Mouse (Mus musculus) embryonic facial prominence, embryonic 13.5 days (tissue): Measurements from ENCODE around the gene Mgat5. TPM values are rescaled to one million over a fixed set of nuclear protein-coding genes. Genes with fewer than 3 reads are reported as not detected.

ENCODE experiments used
- ATAC-seq: fragments of 200-750 bp; cut with Nextera tagmentation; 2 replicates; pipeline ENCODE4 v1.8.0; 2017; ENCODE audit warnings: low read depth; ENCODE audit not compliant: insufficient number of reproducible peaks, insufficient read depth, low FRiP score, low TSS enrichment
- H3K27ac ChIP-seq: fragments of 300-500 bp; sonication (generic); 2 replicates; pipeline ENCODE4 v1.5.1; 2015; ENCODE audit warnings: moderate library complexity, mild to moderate bottlenecking, inconsistent platforms
- H3K27me3 ChIP-seq: fragments of 300-500 bp; sonication (generic); 2 replicates; pipeline ENCODE4 v1.6.1; 2015; ENCODE audit warnings: mild to moderate bottlenecking, inconsistent platforms
- H3K36me3 ChIP-seq: fragments of 300-500 bp; sonication (generic); 2 replicates; pipeline ENCODE4 v1.6.1; 2015; ENCODE audit warnings: mild to moderate bottlenecking, inconsistent platforms
- H3K4me1 ChIP-seq: fragments of 300-500 bp; sonication (generic); 2 replicates; pipeline ENCODE4 v1.6.1; 2015; ENCODE audit warnings: inconsistent platforms
- H3K4me2 ChIP-seq: fragments of 300-500 bp; sonication (generic); 2 replicates; pipeline ENCODE4 v1.6.1; 2015; ENCODE audit warnings: moderate library complexity, mild to moderate bottlenecking, inconsistent platforms
- H3K4me3 ChIP-seq: fragments of 300-500 bp; sonication (generic); 2 replicates; pipeline ENCODE4 v1.5.1; 2015; ENCODE audit warnings: mild to moderate bottlenecking, inconsistent platforms
- H3K9ac ChIP-seq: fragments of 300-500 bp; sonication (generic); 2 replicates; pipeline ENCODE4 v1.6.1; 2015; ENCODE audit warnings: mild to moderate bottlenecking, inconsistent platforms
- H3K9me3 ChIP-seq: fragments of 300-500 bp; sonication (generic); 2 replicates; pipeline ENCODE4 v1.6.1; 2016; ENCODE audit warnings: inconsistent platforms
- WGBS: fragments of 180-500 bp; shearing (Covaris S2); methylation state at CpG from one replicate; pipeline ENCODE4 v1.1.7; 2015; ENCODE audit warnings: mixed read lengths; 5-methylcytosine and 5-hydroxymethylcytosine counted together
- polyA plus RNA-seq: library from polyadenylated mRNA; unstranded; fragments of >200 nt; fragmentation: Nextera tagmentation; extraction: Ambion mirVana; gene quantifications from 2 replicates; pipeline ENCODE4 v1.2.1, GENCODE M21; 2015

Gene Mgat5
- polyA plus RNA-seq, 1 experiment from 2014 or later = 7.0 TPM

DNA sequence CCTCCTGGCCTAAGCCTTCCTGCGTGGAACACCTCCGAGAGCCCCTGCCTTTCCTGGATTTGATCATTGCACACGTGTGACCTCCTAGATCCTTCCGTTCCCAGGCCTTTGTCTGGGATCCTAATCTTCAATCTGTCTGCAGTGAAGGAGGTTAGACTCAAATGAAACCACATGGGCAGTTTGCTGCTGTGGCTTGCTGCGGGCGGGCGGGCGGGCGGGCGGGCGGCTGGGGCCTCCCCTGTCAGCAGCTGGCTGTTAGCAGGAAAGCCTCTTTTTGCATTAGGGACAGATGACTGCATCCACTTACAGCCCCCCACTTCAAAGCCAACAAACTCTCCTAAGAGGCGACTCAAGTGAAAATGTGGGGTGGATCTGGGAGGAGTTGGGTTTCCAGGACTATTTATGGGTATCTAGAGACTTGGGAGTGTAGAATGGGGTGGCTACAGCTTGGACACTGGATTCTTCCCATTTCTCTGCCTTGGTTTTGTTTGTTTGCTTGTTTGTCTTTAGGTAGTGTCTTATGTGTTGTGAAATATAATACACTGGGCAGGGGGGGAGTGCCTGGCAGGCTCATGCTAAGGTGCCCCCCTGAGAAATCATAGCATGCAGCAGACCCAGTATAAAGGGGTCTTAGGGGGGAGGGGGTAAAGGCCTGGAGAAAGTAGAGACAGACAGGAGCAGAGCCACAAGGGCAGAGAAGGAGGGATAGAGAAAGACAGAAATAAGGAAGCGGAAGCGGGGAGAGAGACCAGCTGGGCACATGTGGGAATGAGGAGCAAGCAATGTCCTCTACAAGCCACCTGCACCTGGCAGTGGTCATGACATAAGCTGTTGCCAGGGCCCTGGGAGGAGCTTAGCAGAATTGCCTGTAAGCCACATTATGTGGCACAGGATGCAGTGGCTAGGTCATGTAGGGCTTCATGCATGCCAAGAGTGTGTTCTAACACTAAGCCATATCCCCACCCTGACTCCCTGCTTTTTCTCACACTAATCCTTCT, 238.4 kb downstream of the Mgat5 start:
- peaks cover 1% of the 10 kb centered on the region; the same call in 1 of the 2 replicates for H3K9me3 ChIP-seq
- H3K9ac ChIP-seq = no peak overlapping the region
- WGBS = 20% methylated on average over 14 of the region's 14 CpGs
- H3K27me3 ChIP-seq = peaks cover 3% of the 10 kb centered on the region; the same call in 1 of the 2 replicates
- no peak overlapping the region for H3K4me2 ChIP-seq
- peaks cover 62% of the 10 kb centered on the region for H3K4me1 ChIP-seq
- no peak overlapping the region for H3K4me3 ChIP-seq
- peak overlapping the region; percentile 64 for H3K27ac ChIP-seq
- H3K36me3 ChIP-seq = peaks cover 17% of the 10 kb centered on the region
- peak; percentile 68 for ATAC-seq

DNA sequence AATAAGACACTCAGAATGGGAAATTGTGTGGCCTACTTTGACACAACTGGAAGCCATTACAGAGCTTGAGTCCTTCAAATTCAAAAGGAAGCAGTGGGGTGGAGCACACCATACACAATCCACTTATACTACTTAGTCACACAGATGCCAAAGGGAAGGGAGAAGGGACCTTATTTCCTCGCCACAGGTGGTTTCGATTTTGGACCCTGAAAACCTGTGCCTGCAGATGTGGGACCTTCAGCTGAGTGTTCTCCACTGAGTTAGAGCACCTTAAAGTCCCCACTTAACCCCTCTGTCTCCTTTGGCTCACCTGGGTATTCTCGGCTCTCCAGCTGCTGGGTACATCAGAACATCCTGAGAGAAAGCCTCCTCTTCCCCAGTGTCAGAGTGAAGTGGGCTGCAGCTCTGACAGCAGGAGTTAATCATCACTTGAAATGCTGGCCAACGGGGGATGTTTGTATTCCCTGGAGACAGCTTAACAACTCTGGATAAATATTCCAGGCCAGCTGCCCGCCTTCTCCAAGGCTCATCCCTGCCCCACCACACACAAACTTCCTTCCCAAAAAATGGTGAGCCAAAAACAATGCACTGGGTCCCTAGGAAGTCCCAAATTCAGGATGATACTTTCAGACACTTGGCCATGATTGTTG, 240.1 kb downstream of the Mgat5 start:
- Histone ChIP-seq H3K4me2 (no peak overlapping the region), H3K9me3 (peaks cover 9% of the 10 kb centered on the region), H3K27ac (0 out of 2 replicates have a peak overlapping the region, but pooled peaks have one; percentile 1), H3K36me3 (peaks cover 28% of the 10 kb centered on the region), H3K4me1 (peaks cover 55% of the 10 kb centered on the region), H3K27me3 (no peaks in the 10 kb centered on the region), H3K4me3 (no peak overlapping the region), H3K9ac (no peak overlapping the region)
- no peak for ATAC-seq
- WGBS = 26% methylated on average over 5 of the region's 5 CpGs

- no peaks in the 10 kb centered on the region for H3K4me1 ChIP-seq
- H3K27me3 ChIP-seq = no peaks in the 10 kb centered on the region
- no peak overlapping the region for H3K4me2 ChIP-seq
- H3K4me3 ChIP-seq = no peak overlapping the region
- WGBS = 86% methylated on average over 6 of the region's 6 CpGs
- peaks cover 27% of the 10 kb centered on the region for H3K36me3 ChIP-seq
- peaks cover 5% of the 10 kb centered on the region for H3K9me3 ChIP-seq
- H3K9ac ChIP-seq = no peak overlapping the region
- H3K27ac ChIP-seq = no peak overlapping the region
- ATAC-seq = no peak
These were observed 248.6 kb downstream of the Mgat5 start for GRCm38 (mm10) chr1:127453397-127453796.

DNA sequence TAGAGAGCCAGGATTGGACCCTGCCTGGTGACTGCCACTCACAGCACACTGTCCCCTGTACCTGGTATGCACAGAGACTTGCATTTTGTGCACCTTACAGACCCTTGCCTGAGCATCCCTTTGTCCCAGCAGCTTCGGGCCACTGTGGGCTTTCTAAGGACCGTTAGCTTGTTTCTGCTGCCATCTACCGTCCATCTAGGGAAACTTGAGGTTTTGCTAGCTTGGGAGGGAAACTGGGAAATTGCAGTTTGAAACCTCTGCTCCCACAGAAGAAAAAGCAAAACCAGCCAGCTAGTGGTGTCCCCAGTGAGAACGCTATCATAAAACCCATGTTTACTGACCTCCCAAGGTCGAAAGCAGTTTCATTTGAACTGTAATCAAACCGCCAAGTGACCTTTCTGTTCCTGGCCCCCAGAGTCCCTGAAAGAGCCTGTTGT, 254.2 kb downstream of the Mgat5 start:
- H3K36me3 ChIP-seq = peaks cover 15% of the 10 kb centered on the region; the same call in 1 of the 2 replicates
- no peak overlapping the region for H3K4me2 ChIP-seq
- peaks cover 4% of the 10 kb centered on the region; the same call in 1 of the 2 replicates for H3K4me1 ChIP-seq
- H3K9me3 ChIP-seq = no peaks in the 10 kb centered on the region
- no peak overlapping the region for H3K4me3 ChIP-seq
- H3K9ac ChIP-seq = no peak overlapping the region
- 8% methylated on average over 6 of the region's 6 CpGs for WGBS
- ATAC-seq = peak; percentile 54; the same call in 1 of the 2 replicates
- no peak overlapping the region for H3K27ac ChIP-seq
- no peaks in the 10 kb centered on the region for H3K27me3 ChIP-seq

GRCm38 (mm10) chr1:127459576-127459975, 254.8 kb downstream of the Mgat5 start:
- Histone ChIP-seq H3K36me3 (peaks cover 15% of the 10 kb centered on the region; the same call in 1 of the 2 replicates), H3K9me3 (no peaks in the 10 kb centered on the region), H3K4me2 (no peak overlapping the region), H3K4me3 (no peak overlapping the region), H3K4me1 (peaks cover 4% of the 10 kb centered on the region; the same call in 1 of the 2 replicates), H3K27ac (no peak overlapping the region), H3K9ac (no peak overlapping the region), H3K27me3 (no peaks in the 10 kb centered on the region)
- ATAC-seq = no peak
- 54% methylated on average over 7 of the region's 7 CpGs for WGBS

GRCm38 (mm10) chr1:127461017-127461416, 256.2 kb downstream of the Mgat5 start:
- peaks cover 4% of the 10 kb centered on the region; the same call in 1 of the 2 replicates for H3K4me1 ChIP-seq
- no peaks in the 10 kb centered on the region for H3K27me3 ChIP-seq
- WGBS = 84% methylated on average over 9 of the region's 9 CpGs
- no peak overlapping the region for H3K9ac ChIP-seq
- no peak overlapping the region for H3K27ac ChIP-seq
- peaks cover 15% of the 10 kb centered on the region; the same call in 1 of the 2 replicates for H3K36me3 ChIP-seq
- ATAC-seq = no peak
- H3K9me3 ChIP-seq = no peaks in the 10 kb centered on the region
- no peak overlapping the region for H3K4me3 ChIP-seq
- H3K4me2 ChIP-seq = no peak overlapping the region

DNA sequence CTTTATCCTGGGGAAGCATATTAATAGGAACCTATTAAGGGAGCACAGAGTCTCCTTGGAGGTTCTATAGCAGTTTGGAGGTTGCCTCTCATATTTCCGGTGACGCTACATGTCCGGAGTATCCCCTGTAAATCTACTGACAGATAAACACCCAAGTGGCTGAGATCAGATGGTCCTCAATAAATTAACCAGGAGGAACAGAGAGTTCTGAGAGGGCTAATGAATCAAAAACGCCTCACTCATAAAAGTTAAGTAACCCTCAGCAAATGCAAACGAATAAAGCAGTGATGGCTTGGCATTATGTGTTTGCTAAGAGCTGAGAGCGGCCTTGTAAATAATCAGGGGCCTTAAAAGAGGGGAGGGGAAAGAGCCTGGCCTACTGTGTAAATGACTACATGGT, 259.2 kb downstream of the Mgat5 start:
- H3K9me3 ChIP-seq = no peaks in the 10 kb centered on the region
- H3K4me2 ChIP-seq = no peak overlapping the region
- no peaks in the 10 kb centered on the region for H3K4me1 ChIP-seq
- ATAC-seq = no peak
- H3K27ac ChIP-seq = no peak overlapping the region
- peaks cover 11% of the 10 kb centered on the region; the same call in 1 of the 2 replicates for H3K36me3 ChIP-seq
- no peaks in the 10 kb centered on the region for H3K27me3 ChIP-seq
- H3K4me3 ChIP-seq = no peak overlapping the region
- H3K9ac ChIP-seq = no peak overlapping the region
- WGBS = 88% methylated on average over 6 of the region's 6 CpGs

DNA sequence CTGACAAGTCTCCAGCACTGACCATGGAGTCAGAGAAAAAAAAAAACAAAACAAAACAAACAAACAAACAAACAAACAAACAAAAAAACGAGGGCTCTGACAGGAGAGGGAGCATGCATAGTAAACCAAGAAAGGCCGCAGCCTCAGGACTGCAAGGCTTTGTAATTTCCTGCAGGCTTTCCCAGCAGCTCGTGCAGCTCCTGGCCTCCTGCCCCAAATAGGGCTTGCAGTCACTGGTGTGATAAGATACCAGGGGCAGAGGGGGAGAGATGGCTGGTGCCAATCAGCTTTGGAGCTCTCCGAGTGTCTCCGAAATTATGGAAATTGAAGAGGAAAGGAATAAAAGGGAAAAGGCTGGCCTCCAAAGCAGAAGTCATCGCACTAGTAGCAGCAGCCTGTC, 260.5 kb downstream of the Mgat5 start:
- Histone ChIP-seq H3K4me2 (no peak overlapping the region), H3K27me3 (no peaks in the 10 kb centered on the region), H3K4me3 (no peak overlapping the region), H3K9me3 (no peaks in the 10 kb centered on the region), H3K27ac (no peak overlapping the region), H3K9ac (no peak overlapping the region), H3K36me3 (peaks cover 5% of the 10 kb centered on the region), H3K4me1 (no peaks in the 10 kb centered on the region)
- 54% methylated on average over 6 of the region's 6 CpGs for WGBS
- no peak for ATAC-seq

DNA sequence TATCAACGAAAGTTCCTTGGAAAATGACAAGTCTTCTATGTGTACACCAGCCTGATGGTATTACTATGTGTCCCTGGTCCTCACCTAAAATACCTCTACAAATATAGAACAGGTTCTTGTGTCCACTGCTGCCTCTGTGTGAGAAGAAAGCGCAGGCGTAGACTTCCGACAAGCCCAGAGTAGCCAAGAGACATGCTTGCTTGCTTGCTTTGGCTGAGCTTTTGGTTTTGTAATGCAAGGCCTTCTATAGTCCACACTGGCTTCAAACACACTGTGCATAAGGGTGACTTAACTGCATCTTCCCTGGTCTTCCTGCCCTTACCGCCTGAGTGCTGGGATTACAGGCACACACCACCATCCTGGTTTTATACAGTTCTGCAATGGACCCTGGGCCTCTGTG, 262.4 kb downstream of the Mgat5 start:
- H3K27me3 ChIP-seq = no peaks in the 10 kb centered on the region
- no peak overlapping the region for H3K4me2 ChIP-seq
- H3K9me3 ChIP-seq = no peaks in the 10 kb centered on the region
- no peak overlapping the region for H3K9ac ChIP-seq
- H3K36me3 ChIP-seq = peaks cover 7% of the 10 kb centered on the region
- H3K27ac ChIP-seq = no peak overlapping the region
- no peaks in the 10 kb centered on the region for H3K4me1 ChIP-seq
- no peak overlapping the region for H3K4me3 ChIP-seq
- WGBS = 96% methylated on average over 5 of the region's 5 CpGs
- no peak for ATAC-seq

DNA sequence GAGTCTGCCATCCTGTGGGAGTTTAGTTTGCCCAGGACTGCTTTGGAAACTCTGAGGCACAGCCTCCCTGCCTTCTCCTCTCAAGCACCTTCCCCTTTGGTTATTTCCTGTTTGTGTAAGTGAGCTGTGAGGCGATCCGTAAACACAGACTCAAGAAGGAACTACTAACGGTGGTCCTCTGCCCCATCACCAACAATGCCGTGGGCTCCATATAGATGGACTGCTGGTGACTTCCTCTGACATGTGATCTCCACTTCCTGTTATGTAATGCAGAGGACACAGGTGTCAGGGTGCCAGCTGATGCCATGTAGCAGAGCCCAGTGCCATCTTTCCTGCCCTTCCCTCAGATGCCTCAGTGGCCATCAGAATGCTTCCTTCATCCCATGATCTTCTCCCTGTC, 265.4 kb downstream of the Mgat5 start:
- no peak overlapping the region for H3K4me2 ChIP-seq
- no peaks in the 10 kb centered on the region for H3K27me3 ChIP-seq
- H3K9ac ChIP-seq = no peak overlapping the region
- H3K36me3 ChIP-seq = peaks cover 15% of the 10 kb centered on the region
- no peak for ATAC-seq
- H3K4me1 ChIP-seq = peaks cover 4% of the 10 kb centered on the region; the same call in 1 of the 2 replicates
- H3K4me3 ChIP-seq = no peak overlapping the region
- 79% methylated on average over 4 of the region's 4 CpGs for WGBS
- H3K27ac ChIP-seq = no peak overlapping the region
- no peaks in the 10 kb centered on the region for H3K9me3 ChIP-seq

DNA sequence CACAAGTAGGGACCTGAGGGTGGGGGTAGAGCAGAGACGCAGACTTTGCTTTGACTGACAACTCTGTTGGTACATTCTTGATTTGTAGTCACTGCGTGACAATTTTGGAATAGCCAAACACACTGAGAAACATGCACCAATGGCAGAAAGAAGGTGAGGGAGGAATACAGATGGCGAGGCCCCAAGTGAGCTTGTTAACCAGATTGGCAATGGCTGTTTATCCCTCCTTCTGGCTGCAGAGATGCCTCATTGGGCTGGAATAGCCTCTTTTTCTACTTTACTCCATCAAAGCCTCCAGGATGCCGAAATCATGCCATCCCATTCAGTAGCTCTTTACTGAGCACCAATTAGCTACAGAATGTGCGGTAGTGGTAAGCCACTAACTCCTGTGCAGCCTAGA, 270.9 kb downstream of the Mgat5 start:
- Histone ChIP-seq H3K4me3 (no peak overlapping the region), H3K27ac (no peak overlapping the region), H3K4me1 (peaks cover 4% of the 10 kb centered on the region; the same call in 1 of the 2 replicates), H3K4me2 (no peak overlapping the region), H3K9me3 (no peaks in the 10 kb centered on the region), H3K27me3 (no peaks in the 10 kb centered on the region), H3K36me3 (peaks cover 34% of the 10 kb centered on the region), H3K9ac (no peak overlapping the region)
- WGBS = 90% methylated on average over 5 of the region's 5 CpGs
- ATAC-seq = no peak
